Mouse (Mus musculus): ENCODE measurements around the gene Eya4.

The Eya4 gene

DNA sequence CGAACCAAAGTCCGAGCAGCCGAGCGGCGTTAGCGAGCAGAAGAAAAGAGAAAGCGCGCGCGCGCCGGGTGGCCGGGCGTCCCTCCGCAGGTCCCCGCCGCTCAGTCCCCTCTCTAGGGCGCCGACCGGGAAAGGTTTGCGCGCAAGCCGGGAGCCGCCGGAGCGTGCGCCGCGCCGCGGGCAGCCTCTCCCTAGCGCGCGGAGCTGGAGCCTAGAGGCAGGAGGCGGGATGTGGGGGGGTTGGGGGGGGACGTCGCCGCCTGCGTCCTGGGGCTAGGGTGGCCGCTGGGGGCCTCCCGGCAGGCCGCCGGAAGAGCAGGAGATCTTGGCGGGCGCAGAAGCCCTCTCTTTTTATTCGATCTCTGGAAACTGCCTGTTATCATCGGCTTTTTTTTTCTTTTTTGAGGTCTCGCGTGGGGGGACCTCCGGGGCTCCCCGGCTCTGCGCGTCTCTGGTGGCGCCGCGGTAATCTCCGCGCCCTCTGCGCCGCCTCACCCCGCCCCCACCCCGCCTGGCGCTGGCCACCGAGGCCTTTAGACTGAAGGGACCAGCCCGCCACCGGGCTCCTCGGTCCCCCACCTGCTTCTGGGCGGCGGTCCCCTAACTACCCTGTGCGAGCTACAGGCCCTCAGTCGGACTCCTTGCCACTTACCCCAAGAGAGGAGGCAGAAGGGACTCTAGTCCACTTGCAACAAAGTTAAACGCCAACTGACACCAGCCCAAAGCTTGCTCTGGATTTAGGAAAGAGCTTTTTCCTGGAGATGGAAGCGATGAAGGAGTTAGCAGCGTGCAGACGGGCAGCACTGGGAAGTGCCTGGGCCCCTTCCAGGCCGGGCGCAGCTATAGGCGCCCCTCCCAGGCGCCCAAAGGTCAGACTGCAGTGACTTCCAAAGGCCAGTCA lies at the start of gene Eya4:
TSS of gene Eya4 (minus strand) at position 776 of the 901 bp plus-strand sequence.
- DNase-seq (ENCODE audit: inconsistent ontology term), result peak; percentile 65

DNA sequence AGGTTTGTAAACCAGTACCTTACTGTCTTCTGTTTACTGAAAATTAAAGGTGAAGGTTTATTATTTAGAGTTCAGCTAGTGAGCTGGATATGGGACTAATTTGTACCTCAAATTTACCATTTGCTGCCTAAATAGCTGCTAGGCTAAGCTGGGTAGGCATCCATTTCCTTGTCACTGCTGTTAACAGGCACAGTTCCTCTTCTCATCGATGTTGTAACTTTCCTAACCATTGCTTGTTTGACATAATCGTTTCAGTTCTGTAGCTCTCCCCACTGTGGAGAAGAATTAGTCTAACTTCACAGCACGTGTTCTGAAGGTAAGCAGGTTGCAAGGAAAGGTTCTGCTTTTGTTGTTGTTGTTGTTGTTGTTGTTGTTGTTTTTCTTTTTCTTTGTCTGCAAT lies 44.8 kb upstream of the Eya4 start:
- DNase-seq (ENCODE audit: inconsistent ontology term), result no peak

DNA sequence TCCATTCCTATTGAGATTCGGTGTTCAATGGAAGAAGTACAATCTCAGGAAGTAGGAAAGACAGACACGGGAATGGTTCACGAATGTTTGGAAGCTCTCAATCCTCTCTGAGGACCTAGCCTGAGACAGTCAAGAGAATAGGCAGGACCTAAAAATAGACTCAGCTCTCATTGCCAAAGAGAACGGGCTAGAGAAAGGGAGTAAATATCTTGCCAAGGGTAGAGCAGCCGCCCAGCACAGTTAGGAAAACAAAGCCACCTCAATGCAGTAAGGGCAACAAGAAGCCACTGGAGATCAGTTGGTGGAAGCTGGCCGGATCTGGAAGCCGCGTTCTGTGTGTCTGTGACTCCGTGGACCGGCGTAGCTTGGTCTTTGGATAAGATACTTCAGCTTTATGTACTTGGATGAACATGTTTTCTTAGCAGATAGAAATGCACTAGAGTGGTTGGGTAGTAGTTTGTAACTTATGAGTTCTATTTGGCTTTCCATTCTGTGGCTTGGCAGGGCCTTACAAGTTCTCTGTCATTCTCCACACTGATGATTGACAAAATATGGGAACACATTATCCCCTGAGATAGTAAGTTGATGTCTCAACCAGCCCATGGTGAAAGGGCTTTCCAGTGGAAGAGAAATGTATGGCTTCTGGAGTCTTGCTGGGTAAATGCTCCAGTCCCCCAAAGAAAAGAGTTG lies 44.1 kb upstream of the Eya4 start:
- peak; percentile 30 for DNase-seq (ENCODE audit: inconsistent ontology term)

DNA sequence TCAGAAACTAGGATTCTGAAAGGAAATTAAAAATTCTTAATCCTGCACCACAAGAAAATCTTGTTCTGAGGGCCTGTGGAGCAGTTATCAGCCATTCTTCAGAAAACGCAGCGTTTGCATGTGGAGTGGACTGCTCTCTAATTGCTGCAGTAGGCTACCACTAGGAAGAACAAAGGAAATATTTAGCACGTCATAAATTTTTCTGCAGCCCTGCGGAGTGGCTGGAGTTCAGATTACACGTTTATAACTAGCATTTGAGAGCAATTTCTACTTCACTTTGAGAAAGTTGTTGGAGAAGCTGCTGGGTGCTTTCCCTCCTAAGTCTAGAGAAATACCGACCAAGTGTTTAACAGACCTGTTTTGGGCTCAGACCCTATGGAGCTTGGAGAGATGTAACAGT lies 43.6 kb upstream of the Eya4 start:
- DNase-seq (ENCODE audit: inconsistent ontology term), result no peak

DNA sequence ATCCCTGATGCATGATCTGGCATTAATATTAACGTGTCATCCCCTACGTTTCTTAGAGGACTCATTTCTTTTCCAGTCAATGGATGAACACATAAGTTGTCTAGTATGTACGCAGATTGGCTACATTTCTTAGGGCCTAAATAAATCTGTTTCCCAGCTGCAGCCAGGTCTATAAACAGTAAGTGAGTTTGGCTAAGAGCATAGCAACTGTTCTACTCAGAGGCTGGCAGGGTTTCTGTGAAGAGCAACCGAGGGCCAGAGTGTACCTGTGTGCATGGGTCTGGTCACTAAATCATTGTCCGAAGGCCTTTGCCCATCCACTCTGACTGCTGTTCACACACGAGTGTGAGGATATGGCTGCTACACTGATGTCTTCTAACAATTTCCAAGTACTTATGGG lies 13.3 kb upstream of the Eya4 start:
- DNase-seq (ENCODE audit: inconsistent ontology term), result no peak

DNA sequence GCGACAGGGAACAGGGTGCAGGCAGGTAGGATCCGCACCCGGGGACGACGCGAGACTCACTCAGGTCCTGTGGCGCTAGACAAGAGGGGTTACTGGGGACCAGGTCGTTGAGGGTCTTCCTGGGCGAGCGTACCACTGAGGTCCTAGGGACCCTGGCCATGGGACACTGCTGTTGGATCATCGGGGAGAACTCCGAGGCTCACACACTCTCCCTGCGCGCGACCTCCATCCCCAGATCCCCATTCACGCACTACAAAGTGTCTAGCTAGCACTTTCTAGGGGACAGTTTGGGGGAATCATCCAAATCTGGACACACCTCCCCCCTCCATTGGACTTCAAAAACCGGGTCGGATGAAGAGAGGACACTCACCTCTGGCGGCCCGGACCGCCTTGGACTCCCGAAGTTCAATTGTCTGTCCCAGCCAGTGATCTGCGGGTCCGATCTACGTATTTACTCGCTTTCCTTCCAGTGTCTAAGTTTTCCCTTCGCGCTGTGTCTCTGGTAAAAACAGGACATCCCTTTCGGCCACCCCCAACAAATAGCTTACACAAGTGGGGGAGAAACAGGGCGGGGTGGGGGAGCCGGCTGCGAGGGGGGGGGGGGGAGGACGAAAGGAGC lies 1.1 kb downstream of the Eya4 start:
- peak; percentile 55 for DNase-seq (ENCODE audit: inconsistent ontology term)

DNA sequence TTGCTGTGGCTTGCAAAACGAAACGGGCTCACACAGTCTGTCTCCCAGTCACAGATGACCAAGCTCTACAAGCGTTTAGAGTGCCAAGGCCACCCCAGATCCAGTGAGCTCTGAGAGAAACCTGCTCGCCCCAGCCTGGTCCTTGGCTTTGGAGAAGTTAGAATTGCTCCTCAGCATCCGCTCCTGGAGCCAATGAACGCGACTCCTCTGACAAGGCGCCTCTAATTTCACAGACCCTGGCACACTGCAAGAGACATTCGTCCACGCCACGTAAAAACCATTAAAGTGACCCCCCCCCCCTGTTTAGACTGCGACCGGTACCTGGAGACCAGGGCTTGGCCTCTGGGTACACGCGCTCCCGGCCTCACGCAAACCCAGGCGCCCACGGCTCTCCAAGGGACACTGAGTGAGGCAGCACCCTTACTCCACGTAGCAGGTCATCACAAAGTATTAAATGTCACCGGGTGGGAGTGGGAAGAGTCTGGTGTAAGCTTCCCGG lies 1.6 kb downstream of the Eya4 start:
- DNase-seq (ENCODE audit: inconsistent ontology term), result peak; percentile 56

DNA sequence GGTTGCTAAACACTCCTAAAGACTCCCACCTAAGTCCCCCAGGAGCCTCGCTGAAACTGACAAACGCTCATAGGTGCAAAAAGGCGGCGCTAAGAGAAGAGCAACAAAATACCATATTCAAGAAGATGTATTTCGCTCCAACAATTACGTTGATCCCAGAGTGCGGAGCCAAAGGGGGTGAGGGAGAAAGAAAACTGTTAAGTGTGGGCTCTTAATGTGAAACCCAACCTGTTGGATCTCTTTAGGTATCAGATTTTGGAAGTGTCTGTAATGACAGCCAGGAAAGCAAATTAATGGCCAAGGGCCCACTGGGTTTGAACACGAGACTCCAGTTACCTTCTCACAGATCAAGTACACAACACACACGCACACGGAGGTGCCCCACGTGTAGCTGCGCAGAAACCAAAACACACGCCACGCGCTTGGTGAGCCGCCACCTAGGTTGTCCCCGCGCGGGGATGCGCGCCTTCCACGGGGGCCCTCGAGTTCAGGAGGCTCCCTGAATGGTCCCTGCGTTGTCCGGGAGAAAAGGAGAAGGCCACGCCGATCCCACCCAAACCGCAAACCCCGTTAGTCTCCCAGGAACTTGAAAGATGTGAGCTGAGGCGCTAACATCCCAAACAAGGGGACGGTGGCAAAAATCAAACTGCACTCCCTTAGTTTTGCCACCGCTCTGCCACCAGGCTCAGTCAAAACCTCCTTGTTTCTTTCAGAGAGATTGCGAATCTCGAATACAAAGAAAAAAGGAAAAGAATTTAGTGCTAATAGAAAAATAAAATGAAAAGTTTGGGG lies 2.3 kb downstream of the Eya4 start:
- DNase-seq (ENCODE audit: inconsistent ontology term), result peak; percentile 26

DNA sequence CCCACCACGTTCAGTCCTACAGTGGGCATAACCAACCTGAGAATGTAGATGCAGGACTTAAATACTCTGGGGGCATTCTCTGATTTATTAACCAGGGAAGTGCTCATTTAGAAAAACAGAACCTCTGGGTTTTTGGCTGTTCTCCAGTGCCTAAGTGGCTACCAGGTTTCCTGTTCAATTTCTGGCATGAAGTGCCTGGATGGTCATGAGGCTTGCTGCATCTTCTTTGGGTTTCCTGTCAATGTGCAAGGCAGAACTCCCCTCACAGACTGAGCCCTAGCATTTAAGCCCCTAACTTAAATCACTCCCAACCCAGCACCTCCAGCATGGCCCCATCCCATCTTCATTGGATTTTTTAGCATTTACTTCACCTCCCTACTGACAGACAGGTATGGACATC lies 13.3 kb downstream of the Eya4 start:
- no peak for DNase-seq (ENCODE audit: inconsistent ontology term)

DNA sequence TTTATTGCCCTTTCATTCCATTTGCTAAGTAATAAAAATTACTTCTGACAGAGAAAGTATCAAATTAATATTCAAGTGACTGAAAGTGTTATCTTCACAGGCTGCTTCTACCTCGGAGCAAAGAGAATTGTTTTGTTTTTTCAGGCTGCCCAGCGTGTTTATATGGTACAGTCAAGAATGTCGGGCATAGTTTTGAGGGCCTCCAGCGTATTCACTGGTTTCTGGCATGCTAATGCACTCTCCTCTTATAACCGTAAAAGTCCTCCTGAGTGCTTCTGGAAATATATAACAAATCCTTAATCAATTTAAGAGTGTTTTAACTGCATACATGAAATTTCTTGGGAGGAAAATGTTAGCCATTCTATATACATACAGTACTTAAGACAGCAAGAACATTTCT lies 17.8 kb downstream of the Eya4 start:
- no peak for DNase-seq (ENCODE audit: inconsistent ontology term)

DNA sequence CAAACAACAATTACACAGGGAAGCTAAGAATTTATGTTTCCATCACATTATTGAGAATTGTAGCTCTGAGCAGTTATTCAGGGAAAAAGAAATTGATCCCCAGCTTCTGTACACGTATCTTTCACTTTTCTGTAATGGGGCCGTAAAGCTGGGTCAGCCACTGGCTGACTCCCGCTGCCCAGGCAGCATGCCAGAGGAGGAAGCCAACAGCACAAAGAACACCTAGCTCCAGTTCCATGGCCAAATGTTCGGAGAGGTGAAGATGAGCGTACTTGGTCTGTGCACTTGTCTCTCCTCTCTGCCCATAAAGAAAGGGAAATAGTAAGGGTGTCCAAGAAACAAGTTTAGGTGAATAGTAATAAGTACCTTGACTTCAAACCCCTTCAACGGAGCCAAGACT lies 22.9 kb downstream of the Eya4 start:
- DNase-seq (ENCODE audit: inconsistent ontology term), result no peak

DNA sequence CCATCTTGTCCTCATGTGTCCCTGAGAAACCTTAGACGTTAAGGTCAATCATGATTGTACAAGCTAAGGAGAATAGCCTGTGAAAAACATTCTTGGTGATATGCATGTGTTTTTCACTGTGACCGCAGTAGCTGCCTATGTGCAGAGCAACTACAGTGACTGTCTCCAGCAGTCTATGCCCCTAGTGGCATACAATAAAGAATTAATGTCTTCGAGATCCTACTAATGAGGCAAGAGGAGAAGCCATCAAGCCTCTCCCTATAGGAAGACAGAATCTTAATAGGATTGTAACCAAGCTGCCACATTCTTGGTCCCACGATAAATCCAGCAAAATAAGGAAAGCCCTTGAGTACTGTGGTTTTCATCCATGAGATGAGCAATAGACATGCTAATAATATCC lies 28.3 kb downstream of the Eya4 start:
- DNase-seq (ENCODE audit: inconsistent ontology term), result no peak

DNA sequence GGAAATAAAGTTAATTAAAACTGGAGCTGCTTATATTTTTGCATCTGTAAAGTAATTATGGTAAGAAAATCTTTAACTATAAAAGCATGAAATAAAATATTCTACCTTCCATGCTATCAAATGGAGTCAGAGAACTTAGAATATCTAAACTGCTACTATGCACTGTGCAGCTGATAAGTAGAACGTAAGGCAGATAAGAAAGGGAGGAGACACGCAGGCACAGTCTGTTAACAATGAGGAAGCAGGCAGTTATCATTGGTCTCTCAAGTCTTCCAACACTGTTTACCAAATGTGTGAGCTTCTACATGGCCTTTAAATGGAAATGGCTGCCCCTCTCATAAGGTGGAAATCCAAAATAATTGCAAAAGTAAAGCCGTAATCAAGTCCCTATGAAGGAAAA lies 55.0 kb downstream of the Eya4 start:
- DNase-seq (ENCODE audit: inconsistent ontology term), result no peak

DNA sequence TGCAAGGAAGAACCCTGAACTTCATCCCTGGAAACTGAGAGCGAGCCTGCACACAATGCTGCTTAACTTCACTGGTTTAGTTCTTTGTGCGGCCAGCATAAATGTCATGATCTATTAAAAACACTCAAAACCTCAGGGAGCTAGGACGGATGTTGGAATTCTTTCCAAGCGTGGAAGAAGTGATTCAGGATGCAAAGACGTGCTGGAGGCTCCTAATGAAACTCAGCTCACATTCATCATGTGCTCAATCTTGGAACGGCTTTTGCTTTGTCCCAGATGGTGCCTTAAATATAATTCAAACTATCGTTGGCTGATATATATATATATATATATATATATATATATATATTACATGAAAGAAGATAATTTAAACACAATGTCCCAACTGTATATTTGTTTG lies 58.1 kb downstream of the Eya4 start:
- DNase-seq (ENCODE audit: inconsistent ontology term), result no peak

DNA sequence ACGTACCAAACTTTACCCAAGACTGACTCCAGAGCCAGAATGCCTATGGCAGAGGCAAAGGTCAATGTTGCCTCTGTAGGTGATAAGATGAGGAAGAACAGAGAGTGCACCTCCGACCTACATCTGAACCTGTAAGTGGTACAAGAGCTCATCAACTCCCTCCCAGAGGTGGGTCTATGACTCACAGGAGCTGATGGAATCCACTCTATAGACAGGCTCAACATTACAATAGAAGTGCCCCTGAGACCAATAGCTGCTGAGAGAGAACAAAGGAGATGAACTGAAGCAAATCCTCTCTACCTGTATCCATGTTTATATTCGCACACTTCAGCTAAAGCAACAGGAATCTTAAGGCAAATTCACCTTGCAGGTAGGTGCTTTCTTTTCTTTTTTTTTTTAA lies 73.2 kb downstream of the Eya4 start:
- DNase-seq (ENCODE audit: inconsistent ontology term), result no peak

DNA sequence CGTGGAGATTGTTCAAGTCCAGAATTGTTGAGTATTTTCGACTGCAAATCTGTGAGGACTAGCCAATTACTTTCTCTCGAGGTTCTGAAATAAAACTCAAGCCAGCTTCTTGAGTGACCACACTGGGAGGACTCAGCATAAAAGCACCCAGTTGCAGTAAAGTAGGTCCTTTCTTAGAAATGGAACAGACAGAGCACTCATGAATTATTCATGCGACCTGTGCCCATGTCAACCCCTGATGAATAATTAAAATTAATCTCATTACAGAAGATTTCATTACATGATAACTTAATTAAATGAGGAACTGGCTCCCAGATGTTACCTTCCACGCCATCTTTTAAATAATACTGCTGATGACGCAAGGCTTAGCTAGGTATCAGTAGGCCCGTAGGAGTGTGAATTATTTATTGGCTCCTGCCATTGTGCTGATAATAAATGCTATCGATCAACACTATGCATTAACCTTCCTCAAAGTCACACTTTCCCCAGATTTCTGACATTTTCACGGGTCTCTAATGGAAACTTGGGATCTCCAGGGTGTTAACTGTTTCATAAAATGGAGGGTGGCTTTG lies 79.5 kb downstream of the Eya4 start:
- no peak for DNase-seq (ENCODE audit: inconsistent ontology term)

DNA sequence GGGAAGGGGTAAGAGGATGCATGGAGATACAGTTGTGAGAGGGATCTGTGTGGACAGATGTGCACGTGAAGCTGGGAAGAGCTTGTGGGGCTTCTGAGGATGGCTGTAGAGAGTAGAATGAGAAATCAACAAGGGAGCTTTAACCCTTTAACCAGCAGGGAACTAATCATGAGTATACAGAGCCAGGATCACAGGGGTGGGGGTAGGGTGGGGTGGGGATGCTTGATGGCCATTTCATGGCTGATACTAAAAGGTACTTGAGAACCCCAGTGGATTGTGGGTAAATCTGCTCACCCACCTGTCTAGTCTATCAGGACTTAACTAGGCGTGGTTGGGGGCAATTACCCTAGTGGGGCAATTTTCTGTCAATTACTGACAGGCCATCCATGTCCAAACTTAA lies 80.1 kb downstream of the Eya4 start:
- no peak for DNase-seq (ENCODE audit: inconsistent ontology term)

DNA sequence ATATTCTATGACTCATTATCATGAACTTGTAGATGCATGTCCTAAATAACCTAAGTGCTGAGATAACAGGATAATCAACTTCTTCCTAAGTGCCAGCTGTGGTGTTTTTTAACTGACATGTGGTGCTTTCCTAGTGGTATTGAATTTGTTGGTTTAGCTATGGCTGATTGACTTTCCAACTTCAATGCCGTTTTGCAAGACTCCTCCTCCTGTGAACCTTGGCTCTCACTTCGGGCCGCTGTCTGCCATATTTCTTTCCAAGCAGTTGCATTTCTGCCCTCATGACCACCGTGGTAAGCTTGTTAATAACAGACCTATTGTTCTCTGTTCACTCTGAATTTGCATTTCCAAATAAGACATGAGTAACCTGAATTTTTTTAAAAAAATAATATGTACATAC lies 98.4 kb downstream of the Eya4 start:
- DNase-seq (ENCODE audit: inconsistent ontology term), result no peak

DNA sequence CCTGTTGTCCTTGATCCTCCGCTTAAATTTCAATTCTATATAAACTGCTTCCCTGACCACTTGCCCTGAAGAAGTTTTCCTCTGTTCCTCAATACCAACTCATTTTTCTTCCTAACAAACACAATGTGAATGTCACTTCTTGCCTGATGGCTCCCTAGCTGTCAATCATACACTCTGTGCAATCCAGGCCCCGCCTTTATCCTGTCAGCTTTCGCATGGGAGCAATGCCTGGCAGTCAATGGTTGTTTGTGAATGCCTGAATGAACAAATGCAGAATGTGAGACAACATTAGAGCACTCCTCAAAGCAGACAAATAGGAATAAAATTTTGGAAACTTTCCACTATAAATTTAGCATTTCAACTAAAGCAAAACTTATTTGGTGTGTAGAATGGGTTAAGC lies 104.1 kb downstream of the Eya4 start:
- DNase-seq (ENCODE audit: inconsistent ontology term), result no peak

DNA sequence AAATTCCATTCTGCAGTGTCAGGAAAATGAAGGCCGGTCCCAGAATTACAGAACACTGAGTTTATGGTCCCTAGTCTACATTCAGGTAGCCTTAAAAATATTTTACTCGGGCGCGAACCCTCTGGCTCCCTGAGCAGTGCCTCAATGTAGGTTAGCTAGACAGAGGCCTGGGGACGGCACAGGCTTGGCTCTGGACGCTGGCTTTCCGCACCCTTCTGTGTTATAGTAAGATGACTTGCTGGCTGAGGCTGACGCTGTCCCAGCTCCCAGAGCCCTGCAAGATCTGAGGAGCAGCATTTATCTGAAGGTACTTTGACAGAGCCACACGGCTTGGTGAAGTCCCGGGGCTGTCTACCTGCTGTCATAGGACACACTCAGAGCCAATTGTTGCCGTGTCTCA lies 113.7 kb downstream of the Eya4 start:
- DNase-seq (ENCODE audit: inconsistent ontology term), result no peak

DNA sequence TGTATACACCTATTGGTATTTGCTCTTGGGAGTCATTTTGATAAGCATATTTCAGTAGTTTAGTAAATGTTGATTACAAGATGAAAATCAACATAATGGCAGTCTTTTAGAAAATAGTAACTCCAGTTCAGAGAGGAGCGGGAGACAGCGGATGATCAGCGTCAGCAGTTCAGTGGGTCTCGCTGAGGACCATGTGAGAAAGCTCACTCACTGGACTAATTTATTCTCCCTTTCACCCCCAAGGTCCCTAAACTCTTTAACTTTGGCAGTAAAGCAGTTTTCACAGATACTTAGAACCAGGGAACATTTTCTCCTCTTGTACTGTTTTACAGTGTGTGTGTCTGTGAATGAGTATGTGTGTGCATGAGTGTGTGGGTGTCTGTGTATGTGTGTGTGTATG lies 115.2 kb downstream of the Eya4 start:
- no peak for DNase-seq (ENCODE audit: inconsistent ontology term)

DNA sequence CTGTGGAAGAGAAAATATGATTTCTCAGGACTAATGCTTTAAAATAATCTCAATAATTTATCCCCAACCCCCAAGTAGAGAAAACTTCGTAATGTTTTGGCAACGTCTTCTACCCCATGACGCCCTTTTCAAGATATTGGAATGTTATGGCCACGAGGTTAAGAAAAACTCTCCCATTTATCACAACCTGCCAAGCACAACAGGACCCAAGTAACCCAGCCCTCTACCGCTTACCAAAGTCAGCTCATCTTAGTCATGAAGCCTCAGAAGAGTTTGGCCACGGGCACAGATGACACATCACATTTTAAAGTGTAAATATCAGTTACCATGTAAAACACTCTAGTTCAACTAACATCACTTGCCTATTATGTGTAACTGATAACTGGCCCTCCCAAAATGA lies 117.2 kb downstream of the Eya4 start:
- DNase-seq (ENCODE audit: inconsistent ontology term), result no peak
